Mouse (Mus musculus) olfactory bulb, adult 2 months (tissue): ENCODE results near the gene Klrg2.

Source experiments
- CTCF ChIP-seq: fragments of 200-500 bp; IDR thresholded peaks from 2 replicates; pipeline ENCODE4 v1.5.1; 2012; ENCODE audit warnings: low read depth, mild to moderate bottlenecking, low read length, moderate library complexity; ENCODE audit not compliant: insufficient read depth
- POLR2A ChIP-seq: fragments of 200-500 bp; IDR thresholded peaks from 2 replicates; pipeline ENCODE4 v1.6.1; 2012; ENCODE audit warnings: mild to moderate bottlenecking, low read depth, low read length, moderate library complexity; ENCODE audit not compliant: insufficient read depth

GRCm38 (mm10) chr6:38649545-38649944 lies 12.5 kb upstream of the Klrg2 start:
- TF ChIP-seq CTCF (no peak), POLR2A (no peak)
